Mouse (Mus musculus): ENCODE results near the gene Acat1.

DNA sequence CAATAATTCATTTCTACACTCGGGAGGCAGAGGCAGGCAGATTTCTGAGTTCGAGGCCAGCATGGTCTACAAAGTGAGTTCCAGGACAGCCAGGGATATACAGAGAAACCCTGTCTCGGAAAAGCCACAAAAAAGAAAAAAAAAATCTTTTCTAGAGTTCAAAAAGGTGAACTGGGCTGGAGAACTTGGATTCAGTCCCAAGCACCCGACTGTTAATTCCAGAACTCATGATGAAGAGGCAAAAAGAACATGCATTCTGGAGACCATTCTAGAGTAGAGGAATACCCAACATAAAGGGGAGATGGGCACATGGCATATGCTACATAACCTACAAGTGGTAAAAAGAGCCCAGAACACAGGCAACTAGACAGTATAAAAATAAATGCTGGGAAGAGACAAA, 2.4 kb downstream of the Acat1 start:
- TF ChIP-seq POLR2A (IDR thresholded peaks at IDR 0.05; ENCODE audit: low read depth, low read length): no peak
- TF ChIP-seq CTCF (IDR thresholded peaks at IDR 0.05; ENCODE audit: extremely low read depth, insufficient read depth, insufficient read length, insufficient replicate concordance): no peak

All from spleen, adult 2 months (tissue).